Mouse (Mus musculus) adrenal gland (tissue): ENCODE measurements around the gene Prkg1.

ENCODE experiments used
- intact Hi-C: fragments of 180-260 bp; cut with DNase I; formaldehyde crosslinking; loops from one replicate; pipeline ENCODE4 v1.15.1; 2025

The Prkg1 gene

DNA sequence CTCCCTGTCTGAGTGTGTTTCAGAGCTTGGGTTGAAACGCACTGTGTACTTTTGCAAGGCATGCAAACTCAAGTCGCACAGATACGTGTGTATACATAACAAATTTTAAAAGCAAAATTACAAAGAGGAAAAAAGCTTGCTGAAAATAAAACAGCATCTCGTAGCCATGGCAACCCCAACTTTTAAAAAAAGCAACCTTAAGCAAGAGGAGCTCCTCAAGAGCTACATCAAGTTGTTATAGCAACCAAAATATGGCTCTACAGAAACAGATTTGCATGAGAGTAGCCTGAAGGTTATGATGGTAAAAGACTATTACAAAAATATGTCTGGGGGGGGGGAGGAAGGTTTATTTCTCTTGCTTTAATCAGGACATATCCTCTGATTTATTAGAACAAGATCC lies 584.1 kb downstream of the Prkg1 start:
- intact Hi-C loops = no loop called here

DNA sequence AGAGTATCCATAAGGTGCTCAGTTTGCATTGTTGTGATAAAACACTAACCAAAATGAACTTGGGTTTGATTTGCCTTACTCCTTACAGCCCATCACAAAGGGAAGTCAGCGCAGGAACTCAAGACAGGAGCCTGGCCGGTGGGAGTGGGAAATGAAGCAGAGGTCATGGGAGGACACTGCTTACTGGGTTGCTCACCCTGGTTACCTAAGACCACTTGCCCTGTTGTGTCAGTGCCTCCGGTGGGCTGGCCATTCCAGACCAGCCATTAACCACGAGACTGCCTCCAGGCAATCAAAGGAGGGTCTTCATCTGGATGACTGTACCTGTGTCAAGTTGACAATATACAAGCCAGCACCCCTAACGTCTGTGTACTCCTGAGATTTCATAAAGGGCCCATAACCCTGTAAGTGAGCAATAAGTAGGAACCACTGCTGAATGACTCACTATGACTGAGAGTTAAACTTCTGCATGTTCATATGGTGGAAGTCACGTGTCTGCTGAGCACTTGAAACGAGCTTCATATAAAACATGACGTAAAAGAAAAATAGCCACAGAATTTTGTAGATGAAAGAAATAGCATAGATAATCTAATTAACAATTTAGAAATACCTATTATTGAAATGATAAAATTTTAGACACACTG lies 587.4 kb downstream of the Prkg1 start:
- intact Hi-C loops = no loop called here

DNA sequence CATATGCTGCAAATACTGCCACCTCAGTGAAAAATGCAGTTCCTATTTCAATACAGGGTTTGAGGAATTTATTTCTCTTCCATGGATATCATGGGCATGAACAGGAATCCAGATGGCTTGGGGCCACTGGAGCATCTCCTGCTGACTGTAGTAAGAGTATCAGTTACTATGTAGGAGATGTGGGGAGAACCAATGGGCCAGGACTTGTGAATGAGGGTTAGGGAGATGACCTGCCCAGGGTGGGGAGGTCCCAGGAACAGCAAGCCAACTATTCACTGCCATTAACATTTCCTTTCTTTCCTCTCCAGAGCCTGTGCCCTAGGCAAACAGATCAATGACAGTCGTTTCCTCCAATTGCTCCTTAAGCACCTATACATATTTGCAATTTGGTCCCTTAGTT lies 593.8 kb downstream of the Prkg1 start:
- intact Hi-C loops = no loop called here

GRCm38 (mm10) chr19:31158944-31159460 lies 605.8 kb downstream of the Prkg1 start:
- intact Hi-C loops = no loop called here

DNA sequence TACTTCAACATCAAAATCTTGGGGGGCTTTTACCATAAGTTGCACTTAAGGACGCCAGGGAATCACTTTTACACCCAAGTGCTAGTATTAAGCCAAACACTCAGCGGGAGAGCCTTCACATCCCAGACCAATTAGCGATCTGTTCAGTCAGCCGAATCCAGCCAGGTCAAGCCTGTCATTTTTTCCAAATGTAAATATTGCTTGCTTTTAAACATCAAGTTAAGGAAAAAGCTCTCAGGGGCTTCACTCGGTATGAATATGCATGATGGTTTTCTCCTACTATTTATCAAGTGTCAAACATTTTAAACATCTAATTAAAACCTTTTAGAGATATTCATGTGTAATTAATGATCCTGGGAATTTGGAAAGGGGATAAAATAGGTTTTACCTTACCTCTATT lies 611.4 kb downstream of the Prkg1 start:
- intact Hi-C loops = no loop called here

GRCm38 (mm10) chr19:31149902-31150301 lies 614.9 kb downstream of the Prkg1 start:
- intact Hi-C loops = no loop called here

DNA sequence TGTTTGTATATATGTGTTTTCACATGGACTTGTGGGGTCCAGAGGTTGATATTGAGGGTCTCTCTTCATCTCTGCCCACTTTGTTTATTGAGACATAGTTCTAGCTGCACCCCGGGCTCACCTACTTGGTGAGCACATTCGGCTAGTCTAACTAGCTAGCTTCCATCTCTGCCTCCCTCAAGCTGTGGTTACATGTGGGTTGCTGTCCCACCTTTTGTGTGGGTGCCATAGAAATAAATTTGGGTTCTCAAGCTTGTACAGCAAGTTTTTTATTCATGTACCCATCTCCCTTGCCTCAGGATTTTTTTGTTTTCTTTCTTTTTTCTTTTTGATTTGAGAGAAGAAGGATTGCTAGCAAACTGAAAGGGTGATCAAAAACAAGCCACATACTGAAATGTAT lies 617.4 kb downstream of the Prkg1 start:
- intact Hi-C loops = no loop called here

- intact Hi-C loops = no loop called here
Observed at GRCm38 (mm10) chr19:31146156-31146555, 618.7 kb downstream of the Prkg1 start.

- intact Hi-C loops = no loop called here
Observed at GRCm38 (mm10) chr19:31141905-31142304, 622.9 kb downstream of the Prkg1 start.

GRCm38 (mm10) chr19:31136316-31136715 lies 628.5 kb downstream of the Prkg1 start:
- intact Hi-C loops = no loop called here

- intact Hi-C loops = no loop called here
Observed at GRCm38 (mm10) chr19:31132614-31133013, 632.2 kb downstream of the Prkg1 start.

GRCm38 (mm10) chr19:31124628-31125027 lies 640.2 kb downstream of the Prkg1 start:
- intact Hi-C loops = no loop called here

DNA sequence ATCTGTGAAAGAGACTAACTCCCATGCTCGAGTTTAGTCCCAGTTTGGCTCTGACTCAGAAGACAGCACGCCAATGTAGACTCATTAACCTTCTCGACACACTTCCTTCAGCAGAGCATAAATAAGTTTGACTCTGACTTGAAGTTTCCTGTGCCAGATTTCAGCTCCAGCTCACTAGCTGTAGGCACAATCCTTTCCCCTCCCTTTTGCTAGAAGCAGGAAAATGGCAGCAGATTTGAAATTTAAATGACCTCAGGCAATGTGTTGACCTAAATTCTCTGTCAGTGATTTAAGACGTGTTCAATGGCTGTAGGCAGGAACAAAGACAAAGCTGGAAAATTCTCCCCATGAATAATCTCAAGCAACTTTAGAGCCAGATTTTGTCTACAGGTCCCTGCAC lies 650.1 kb downstream of the Prkg1 start:
- intact Hi-C loops = no loop called here

GRCm38 (mm10) chr19:31106835-31107554 lies 657.8 kb downstream of the Prkg1 start:
- intact Hi-C loops = no loop called here

DNA sequence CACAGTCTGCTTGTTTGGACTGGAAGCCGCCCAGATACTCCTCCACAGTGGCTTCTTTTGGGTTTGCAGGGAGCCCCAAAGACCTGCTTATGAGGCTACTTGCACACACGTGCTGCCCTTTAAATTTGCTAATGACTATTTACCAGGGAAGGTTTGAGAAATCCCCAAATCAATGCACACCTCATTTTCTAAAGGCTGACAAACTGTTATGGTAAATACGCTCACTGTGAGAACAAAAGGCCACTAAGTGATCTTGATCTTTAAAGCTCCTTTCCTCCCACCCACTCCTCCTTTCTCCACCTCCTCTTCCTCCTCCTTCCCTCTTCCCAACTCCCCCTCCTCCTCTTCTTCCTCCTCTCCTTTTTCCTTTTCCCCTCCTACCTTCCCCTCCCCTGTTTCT lies 658.8 kb downstream of the Prkg1 start:
- intact Hi-C loops = no loop called here

GRCm38 (mm10) chr19:31104764-31105163 lies 660.1 kb downstream of the Prkg1 start:
- intact Hi-C loops = no loop called here

- intact Hi-C loops = no loop called here
Observed at GRCm38 (mm10) chr19:31099369-31099768, 665.5 kb downstream of the Prkg1 start.

GRCm38 (mm10) chr19:31097857-31098256 lies 667.0 kb downstream of the Prkg1 start:
- intact Hi-C loops = no loop called here

DNA sequence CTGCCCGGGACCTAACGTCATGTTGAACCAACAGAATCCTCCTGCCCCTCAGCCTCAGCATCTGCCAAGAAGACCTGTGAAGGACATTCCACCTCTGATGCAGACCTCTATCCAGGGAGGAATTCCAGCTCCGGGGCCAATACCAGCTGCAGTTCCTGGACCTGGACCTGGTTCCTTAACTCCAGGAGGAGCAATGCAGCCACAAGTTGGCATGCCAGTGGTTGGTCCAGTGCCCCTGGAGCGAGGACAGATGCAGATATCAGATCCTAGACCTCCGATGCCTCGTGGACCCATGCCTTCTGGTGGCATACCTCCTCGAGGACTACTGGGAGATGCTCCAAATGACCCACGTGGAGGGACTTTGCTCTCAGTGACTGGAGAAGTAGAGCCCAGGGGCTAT lies 681.1 kb downstream of the Prkg1 start:
- intact Hi-C loops = no loop called here

DNA sequence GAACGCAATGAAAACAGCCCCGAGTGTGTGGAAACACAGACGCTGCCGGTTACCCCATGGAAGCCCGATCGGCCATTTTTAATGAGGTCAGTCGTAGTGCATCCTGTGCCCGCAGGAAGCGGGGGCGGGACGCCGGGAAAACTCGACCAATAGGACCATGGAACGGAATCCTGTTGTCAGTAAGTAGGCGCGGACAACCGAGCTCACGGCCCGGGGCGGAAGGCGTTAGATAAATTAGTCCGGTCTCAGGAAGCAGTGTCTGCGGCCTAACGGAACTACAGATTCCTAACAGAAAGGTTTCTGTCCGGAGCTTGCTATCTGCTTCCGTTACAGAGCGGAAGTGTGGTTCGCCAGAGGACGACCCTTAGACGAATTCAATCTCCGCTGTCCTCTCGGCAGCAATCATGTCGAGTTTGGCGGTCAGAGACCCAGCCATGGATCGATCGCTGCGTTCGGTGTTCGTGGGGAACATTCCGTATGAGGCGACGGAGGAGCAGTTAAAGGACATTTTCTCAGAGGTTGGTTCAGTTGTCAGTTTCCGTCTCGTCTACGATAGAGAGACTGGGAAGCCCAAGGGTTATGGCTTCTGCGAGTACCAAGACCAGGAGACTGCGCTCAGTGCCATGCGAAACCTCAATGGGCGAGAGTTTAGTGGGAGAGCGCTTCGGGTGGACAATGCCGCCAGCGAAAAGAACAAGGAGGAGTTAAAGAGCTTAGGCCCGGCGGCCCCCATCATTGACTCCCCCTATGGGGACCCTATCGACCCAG lies 682.0 kb downstream of the Prkg1 start, which contains the start of gene Cstf2t:
TSS of gene Cstf2t (plus strand) at position 176 of the 768 bp plus-strand sequence.
- intact Hi-C loops = no loop called here

DNA sequence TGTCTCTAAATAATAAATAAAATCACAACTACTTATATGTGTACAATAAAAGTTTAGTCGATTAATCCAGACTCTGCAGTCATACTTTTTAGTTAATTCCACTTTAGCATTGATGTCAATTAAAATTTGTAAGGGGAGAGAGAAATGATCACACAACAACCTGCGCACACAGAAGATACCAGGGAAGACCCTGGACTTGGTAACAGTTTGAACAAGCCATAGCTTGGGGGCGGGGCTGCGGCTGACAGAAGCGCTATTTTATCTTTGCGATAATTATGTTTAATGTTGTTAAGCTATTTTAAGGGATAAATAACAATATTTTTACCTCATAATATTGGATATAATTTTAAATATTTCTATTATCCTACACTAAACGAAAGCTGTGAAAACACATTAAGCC lies 682.6 kb downstream of the Prkg1 start:
- intact Hi-C loops = no loop called here

- intact Hi-C loops = no loop called here
Observed at GRCm38 (mm10) chr19:31078241-31078640, 686.6 kb downstream of the Prkg1 start.
